Mouse (Mus musculus) inflammation-experienced regulatory T-cells (primary cell): Measurements from ENCODE around the gene Polr2g. TPM values are rescaled to one million over a fixed set of nuclear protein-coding genes. Genes with fewer than 3 reads are reported as not detected.

Experiments used
- polyA plus RNA-seq, 2 experiments: library from polyadenylated mRNA; unstranded; fragments of 100-300 nt; shearing (Covaris generic); gene quantifications; one replicate each; pipeline ENCODE4 v1.2.1; 2017

Gene Polr2g
- polyA plus RNA-seq, result 100 to 1,000 TPM; 140 to 144 TPM

DNA sequence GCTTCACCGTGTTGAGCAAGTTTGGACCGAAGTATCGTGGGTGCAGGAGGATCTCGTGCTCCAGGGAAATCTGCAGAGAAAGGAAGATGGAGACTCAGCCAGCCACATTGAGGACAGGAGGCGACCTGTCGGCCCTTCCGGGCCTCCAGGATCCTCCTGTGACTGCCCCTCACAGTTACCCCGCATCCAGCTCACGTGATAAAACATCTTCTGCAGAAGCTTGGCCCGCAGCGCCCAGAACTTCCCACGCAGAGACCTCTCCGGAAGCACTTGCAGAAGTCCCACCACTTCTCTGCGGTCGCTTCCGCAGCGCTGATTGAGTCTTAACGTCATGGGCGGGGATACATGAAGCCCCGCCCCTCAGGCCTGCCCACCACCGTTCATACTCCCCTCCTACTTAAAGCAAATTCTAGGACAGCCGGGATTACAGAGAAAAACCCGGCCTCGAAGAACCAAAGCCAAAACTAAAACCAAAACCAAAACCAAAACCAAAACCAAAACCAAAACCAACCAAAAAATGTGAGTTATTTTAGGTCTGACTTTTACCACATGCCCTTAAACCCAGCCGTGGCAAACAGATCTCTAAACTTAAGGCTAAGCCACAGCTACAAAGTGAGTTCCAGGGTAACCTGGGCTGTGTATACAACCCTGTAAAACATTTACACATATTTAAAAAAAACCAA is at the start of gene Polr2g:
Gene Polr2g (minus strand): TSS at position 314 of the 683 bp plus-strand sequence.

DNA sequence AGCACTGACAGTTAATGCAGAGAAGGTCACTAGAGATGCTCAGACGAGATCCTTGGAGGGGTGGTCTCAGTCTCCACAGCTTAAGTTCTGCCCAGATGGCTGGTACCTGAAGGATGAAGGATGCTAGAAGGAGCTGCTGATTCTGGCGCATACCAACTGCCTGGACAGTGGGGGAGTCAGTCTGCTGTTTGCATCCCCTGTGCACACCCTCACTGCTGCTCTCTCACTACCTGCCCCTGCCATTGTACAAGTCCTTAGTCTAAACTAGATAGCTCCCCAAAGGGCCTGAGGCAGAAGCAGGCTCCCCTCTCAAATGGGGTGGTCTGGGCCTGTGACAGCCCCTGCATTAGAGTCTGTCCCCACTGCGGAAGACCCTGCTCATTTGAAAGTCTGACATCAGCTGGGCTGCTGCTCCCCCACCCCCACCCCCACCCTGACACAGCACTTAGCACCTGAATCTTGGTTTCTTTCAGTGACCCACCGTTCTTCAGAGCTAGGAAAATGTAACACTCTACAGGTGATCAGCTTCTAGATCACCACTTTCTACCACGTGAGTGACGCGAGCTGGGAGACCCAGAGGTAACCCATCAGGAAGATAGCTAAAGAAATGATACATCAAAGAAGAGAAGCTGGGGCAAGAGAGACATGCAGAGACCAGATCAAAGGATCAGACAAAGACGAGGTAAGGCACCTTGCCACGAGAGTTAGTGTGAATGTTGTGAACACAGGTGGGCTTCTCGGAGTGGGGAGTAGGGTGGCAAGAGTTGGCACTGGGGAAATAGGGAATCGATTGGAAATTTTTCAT is 40.9 kb upstream of the Polr2g start, which contains the start of gene Gng3:
Gene Gng3 (minus strand): TSS at position 92 of the 805 bp plus-strand sequence.

DNA sequence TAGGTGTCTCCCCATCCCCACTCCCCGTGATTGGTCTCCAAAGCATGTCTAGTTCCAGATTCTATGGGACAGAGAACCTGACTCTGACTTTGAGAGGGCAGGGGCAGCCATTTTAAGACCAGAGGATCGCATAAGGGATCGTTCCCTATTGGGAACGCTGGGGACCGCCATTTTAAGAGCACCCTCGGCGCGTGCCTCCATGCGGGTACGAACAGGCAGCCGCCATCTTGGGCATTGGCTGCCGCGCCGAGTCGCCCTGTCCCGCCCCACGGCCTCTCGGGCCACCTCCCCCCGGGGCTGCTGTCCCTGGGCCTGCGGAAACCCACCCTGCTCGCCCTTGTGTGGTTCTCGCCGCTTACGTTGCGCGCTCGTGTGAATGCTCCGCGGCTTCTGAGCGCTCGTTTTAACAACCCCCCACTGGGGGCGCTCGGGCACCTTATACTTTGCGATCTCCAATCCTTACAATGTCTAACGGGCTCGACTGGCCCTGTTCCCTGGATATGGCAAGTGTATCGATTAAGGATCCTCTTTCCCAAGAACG is 38.9 kb upstream of the Polr2g start, which contains the start of gene Bscl2:
Gene Bscl2 (plus strand): TSS at position 217 of the 541 bp plus-strand sequence.

DNA sequence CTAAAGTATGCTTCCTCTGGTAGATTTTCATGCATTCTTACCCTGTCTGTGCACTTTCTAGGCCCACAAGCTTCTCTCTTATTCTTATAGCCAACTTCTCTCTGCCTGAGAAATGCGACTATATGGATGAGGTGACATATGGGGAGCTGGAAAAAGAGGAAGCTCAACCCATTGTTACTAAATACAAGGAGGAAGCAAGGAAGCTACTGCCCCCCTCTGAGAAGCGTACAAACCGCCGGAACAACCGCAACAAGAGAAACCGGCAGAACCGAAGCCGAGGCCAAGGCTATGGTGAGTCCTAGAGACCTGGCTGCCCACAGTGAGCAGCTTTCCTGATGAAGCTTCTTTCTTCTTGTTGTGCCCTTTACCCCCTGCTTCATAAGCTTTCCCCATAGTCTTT is 31.3 kb upstream of the Polr2g start, which contains the start of gene AC129217.1:
Gene AC129217.1 (plus strand): TSS at position 114 of the 400 bp plus-strand sequence.

DNA sequence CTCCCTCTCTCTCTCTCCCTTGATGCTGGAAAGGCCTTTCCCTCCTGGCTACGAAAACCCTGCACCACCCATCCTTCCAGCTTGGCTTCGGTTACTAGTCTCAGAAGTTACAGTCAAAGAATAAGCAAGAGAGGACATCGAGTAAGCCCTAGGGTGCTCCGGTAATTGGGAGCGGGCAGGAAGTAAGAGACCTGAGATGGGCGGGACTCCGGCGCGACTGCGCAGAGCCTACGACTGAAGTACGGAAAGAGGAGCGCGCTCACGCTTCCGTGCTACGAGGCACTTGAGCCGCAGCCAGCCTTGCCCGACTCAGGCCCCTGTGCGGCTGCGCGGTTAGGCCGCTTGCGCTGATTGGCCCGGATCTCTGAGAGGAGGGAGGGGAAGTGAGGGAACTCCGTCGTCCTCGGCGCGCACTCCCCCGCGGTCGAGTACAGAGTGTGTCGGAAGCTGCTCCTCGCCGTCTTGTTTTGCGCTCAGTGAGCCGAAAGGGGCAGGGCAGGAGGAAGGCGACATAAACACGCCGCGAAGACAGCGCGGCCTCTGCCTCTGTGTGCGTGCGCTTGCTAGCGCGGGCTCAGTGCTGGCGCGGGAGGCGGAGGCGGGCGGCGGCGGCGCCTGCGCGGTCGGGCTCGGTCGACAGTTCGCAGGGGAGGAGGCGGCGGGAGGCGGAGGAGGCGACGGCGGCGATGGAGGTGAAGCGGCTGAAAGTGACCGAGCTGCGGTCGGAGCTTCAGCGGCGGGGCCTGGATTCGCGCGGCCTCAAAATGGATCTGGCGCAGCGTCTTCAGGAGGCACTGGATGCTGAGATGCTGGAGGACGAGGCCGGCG is 21.4 kb upstream of the Polr2g start, which contains the start of gene Hnrnpul2:
Gene Hnrnpul2 (plus strand): TSS at position 415 of the 828 bp plus-strand sequence.

DNA sequence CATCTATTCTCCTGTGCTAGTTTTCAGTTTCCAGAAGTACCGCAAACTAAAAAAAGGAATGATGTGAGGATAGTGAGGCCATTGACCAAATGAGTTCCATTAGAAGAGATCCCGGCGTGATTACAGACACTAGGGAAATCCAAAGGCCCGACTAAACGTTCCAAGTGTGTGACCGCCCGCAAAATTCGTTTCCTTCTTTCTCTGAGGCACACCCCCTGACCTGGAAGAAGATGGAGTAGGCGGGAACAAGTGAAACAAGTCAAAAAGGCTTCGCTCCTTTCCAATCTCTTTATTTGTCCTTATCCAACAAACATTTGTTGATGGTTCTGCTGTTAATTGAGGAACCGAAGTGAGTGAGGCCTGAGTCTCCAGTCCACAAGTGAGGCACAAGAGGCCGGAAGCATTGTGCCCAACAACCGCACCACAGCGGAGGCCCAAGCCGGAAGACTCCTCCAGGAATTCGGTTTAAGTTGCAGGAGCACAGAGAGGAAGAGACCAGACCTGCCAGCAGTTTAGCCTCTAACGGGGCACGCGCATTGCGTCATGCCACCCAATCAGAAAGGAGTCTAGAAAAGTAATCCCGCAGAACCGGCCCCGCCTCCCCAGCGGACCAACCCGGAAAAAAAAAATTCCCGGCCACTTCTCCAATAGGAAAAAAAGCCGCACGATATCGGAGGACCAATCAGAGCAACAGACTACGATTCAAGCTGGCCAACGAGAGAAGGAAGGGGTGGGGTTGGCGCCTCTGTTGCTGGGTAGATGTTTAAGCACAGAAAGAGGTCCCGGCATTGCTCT is 20.6 kb upstream of the Polr2g start, which contains the start of gene Ttc9c:
Gene Ttc9c (minus strand): TSS at position 533 of the 795 bp plus-strand sequence.

DNA sequence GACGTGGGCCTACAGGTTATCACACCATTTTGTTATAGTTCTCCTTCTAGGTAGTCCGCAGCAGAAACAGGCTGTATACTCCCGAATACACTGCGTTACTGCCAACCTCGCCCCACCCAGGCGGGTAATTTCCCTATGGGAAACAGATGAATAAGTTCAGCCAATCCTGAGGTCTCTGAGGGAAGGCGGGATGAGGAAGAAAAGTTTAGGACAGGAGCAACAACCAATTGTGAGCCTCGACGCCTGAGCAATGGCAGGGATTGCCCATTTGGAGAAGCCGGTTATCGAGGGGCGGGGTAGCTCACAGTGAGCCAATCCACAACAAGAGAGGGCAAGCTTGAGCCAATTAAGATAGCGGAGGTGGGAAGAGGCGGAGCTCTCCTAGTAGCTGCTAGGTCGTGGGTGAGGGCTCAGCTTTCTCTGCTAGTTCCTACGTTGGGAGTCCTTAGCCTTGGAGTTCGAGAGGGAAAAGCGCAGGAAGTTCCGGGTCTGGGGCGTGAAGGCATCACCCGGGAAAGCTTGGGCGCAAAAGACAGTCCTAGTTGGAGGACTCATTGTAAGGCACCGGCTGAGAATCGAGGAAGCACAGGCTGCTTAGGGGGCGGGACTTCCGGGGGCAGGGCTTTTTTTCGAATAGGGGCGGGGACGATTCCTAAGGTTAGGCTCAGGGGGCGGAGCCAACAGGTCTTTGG is 3.9 kb upstream of the Polr2g start, which contains the start of gene Zbtb3:
Gene Zbtb3 (plus strand): TSS at position 426 of the 692 bp plus-strand sequence.

DNA sequence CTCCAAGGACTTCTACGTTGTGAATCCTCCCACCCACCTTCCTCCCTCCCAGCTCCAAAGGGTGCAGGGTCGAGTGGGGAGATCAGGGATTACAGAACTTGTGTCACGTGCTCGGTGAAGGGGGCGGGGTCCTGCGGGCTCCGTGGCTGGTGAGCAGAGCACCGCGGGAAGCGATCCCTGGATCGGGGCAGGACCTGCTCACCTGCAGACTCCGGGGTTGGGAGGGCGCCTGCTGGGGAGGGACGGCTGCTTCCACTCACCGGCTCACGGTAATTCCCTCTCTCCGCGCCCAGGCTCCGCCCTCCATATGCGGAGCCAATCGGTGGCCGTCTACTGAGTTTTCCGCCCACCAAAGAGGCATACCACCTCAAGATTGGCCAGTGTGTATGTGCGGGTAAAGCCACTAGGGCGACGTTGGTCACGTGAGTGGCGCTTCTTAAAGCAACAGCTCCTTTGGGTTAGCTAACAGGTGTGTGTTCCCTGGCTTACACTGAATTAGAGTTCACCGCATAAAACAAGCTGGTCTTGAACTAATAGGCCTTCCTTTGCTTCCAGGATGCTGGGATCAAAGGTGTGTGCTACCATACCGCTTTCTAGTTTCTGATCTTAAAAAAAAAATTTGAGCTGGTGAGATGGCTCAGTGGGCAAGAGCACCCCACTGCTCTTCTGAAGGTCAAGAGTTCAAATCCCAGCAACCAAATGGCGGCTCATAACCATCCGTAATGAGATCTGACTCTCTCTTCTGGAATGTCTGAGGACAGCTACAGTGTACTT is 12.2 kb downstream of the Polr2g start, which contains the start of gene Taf6l:
Gene Taf6l (minus strand): TSS at position 410 of the 774 bp plus-strand sequence.

DNA sequence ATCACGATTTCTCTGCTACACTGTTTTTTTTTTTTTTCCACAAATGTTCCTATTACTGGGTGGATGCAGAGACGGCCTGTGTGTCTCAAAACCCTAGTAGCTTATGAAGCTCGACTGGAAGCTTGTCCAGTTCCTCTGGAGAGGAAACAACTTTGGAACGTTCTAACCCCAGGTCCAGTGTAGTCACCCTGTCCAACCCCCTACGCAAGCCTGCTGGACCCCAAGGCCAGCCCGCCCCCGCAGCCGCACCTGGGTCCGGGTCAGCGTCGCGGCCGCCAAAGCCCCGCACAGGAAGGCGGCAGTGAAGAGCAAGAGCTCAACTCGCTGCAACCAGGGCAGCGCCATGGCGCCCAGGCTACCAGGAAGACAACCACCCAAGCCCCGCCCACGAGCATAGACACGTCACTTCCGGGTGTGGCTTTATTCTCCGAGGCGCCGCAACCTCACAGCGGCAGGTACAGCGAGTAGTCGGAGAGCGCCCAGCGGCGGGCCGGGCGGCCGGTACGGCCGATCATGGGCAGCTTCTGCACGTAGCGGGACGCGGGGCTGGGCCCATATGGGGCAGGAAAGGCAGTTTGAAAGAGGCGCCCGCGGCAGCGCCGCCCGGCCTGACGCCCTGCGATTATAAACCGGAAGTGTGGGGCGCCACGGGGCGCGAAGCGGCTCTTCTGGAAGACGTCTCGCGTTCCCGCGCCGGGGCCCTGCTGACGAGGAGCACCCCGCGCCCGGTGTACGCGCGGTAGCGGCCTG is 24.1 kb downstream of the Polr2g start, which contains the start of gene Tmem179b:
Gene Tmem179b (minus strand): TSS at position 382 of the 750 bp plus-strand sequence.

DNA sequence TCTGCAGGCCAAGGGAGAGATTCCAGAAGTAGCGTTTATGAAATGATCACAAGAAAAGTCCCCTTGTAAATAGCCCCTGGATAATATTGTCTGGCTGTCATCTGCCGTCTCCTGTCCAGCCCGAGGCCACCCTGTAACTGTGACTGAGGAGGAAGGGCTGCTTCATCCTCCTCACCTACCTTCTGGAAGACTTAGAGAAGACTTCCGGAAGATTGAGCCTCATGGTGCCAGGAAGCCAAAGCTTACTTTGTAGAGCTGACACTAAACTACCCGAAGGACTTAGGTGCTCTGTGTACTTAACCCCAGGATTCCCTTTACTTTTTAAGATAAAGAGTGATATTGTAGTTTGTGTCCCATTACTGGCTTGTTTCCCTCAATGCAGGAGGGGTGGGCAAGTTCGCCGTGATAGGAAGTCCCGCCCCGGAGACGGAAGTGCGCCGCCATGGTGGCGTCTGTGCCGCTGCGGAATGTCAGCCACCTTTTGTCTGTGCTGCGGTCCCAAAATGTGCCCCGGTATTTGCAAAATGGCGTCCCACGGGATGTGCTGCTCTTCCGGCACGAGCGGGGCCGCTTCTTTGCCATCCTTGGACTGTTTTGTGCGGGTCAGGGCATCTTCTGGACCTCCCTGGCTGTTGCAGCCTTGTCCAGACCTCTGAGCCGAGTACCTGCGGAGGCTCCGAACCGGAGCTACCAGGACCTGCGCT is 27.7 kb downstream of the Polr2g start, which contains the start of gene Tmem223:
Gene Tmem223 (plus strand): TSS at position 430 of the 704 bp plus-strand sequence.

DNA sequence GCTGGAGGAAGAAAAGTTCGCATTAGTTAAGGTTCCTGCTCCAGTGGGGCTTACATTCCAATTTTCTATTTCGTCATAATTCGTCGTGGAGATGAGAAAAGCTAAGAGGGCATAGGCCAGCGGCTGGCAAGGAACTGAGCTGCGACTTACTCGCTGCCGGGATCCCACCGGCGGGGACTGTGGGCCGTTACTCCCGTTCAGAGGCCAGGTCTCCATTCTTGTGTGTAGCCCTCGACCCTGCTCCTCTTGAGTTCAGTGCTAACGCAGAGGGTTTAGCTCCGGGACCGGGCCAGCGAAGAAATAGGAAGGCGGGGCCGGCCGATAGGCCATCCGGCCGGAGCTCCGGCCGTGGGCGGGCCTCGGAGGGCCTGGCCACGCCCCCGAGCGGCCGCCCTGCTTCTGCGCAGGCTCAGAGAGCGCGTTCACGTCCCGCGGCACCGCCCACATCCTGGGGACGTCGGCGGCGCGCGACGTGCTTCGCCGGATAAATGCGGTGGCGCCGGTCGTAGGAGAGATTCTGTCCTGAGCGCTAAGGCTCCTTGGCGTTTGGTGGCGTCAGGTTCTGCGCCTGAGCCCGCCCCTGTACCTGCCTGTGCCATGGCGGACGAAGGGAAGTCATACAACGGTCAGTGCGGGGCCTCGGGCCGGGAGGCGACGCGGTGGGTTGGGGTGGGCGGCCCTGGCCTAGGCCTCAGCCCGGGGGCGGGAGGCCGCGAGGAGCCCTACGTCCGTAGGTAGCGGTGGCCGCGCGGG is 41.6 kb downstream of the Polr2g start, which contains the start of gene Nxf1:
Gene Nxf1 (plus strand): TSS at position 439 of the 753 bp plus-strand sequence.

Other genes starting within 250 kb of the Polr2g start
- 1 to 10 TPM in 1 of 2 experiments, under 1 TPM in 1; 0.12 to 1.8 TPM for gene Slc22a8, start 207.3 kb downstream of the Polr2g start, polyA plus RNA-seq
- under 1 TPM; 0.06 to 0.58 TPM for gene Slc22a6, start 180.5 kb downstream of the Polr2g start, polyA plus RNA-seq
- gene Chrm1, start 134.8 kb downstream of the Polr2g start, polyA plus RNA-seq, result under 1 TPM; 0.07 to 0.15 TPM
- 100 to 1,000 TPM; 155 to 158 TPM for gene Slc3a2, start 75.2 kb downstream of the Polr2g start, polyA plus RNA-seq
- gene Wdr74, start 62.8 kb downstream of the Polr2g start, polyA plus RNA-seq, result 10 to 100 TPM; 67.5 to 85.9 TPM
- gene 1700092M07Rik, start 57.9 kb downstream of the Polr2g start, polyA plus RNA-seq, result under 1 TPM in 1 of 2 experiments, not detected in 1; 0.60 TPM
- gene Stx5a, start 57.2 kb downstream of the Polr2g start, polyA plus RNA-seq, result 100 to 1,000 TPM; 143 to 155 TPM
- 100 to 1,000 TPM; 255 to 317 TPM for gene Nxf1, start 41.5 kb downstream of the Polr2g start, polyA plus RNA-seq
- 10 to 100 TPM; 88.2 to 88.6 TPM for gene Tmem223, start 27.6 kb downstream of the Polr2g start, polyA plus RNA-seq
- 100 to 1,000 TPM; 159 to 171 TPM for gene Tmem179b, start 24.1 kb downstream of the Polr2g start, polyA plus RNA-seq
- 10 to 100 TPM; 13.3 to 16.6 TPM for gene Taf6l, start 12.2 kb downstream of the Polr2g start, polyA plus RNA-seq
- 1 to 10 TPM; 2.7 to 4.7 TPM for gene Zbtb3, start 4.0 kb upstream of the Polr2g start, polyA plus RNA-seq
- 10 to 100 TPM; 41.8 to 55.6 TPM for gene Ttc9c, start 20.8 kb upstream of the Polr2g start, polyA plus RNA-seq
- gene Hnrnpul2, start 21.4 kb upstream of the Polr2g start, polyA plus RNA-seq, result 10 to 100 TPM in 1 of 2 experiments, 1 to 10 TPM in 1; 8.6 to 15.5 TPM
- gene AC129217.1, start 31.2 kb upstream of the Polr2g start, polyA plus RNA-seq, result not detected
- 10 to 100 TPM; 87.2 to 89.9 TPM for gene Bscl2, start 38.9 kb upstream of the Polr2g start, polyA plus RNA-seq
- gene Gng3, start 40.6 kb upstream of the Polr2g start, polyA plus RNA-seq, result under 1 TPM; 0.29 to 0.80 TPM
- gene Lrrn4cl, start 52.2 kb upstream of the Polr2g start, polyA plus RNA-seq, result 1 to 10 TPM in 1 of 2 experiments, not detected in 1; 1.2 TPM
- gene Ubxn1, start 72.9 kb upstream of the Polr2g start, polyA plus RNA-seq, result 100 to 1,000 TPM; 145 to 156 TPM
- 10 to 100 TPM; 71.1 to 77.2 TPM for gene Uqcc3, start 82.3 kb upstream of the Polr2g start, polyA plus RNA-seq
- gene Lbhd1, start 85.2 kb upstream of the Polr2g start, polyA plus RNA-seq, result 100 to 1,000 TPM in 1 of 2 experiments, 10 to 100 TPM in 1; 99.3 to 105 TPM
- gene Gm49403, start 85.4 kb upstream of the Polr2g start, polyA plus RNA-seq, result not detected
- gene 1810009A15Rik, start 90.3 kb upstream of the Polr2g start, polyA plus RNA-seq, result 10 to 100 TPM; 39.7 to 55.4 TPM
- not detected for gene Gm49416, start 90.3 kb upstream of the Polr2g start, polyA plus RNA-seq
- 10 to 100 TPM; 35.8 to 44.9 TPM for gene Ints5, start 94.4 kb upstream of the Polr2g start, polyA plus RNA-seq
- 100 to 1,000 TPM; 108 to 118 TPM for gene Ganab, start 99.5 kb upstream of the Polr2g start, polyA plus RNA-seq
- 10 to 100 TPM; 52.1 to 63.5 TPM for gene B3gat3, start 121.8 kb upstream of the Polr2g start, polyA plus RNA-seq
- gene Rom1, start 130.8 kb upstream of the Polr2g start, polyA plus RNA-seq, result 10 to 100 TPM; 10.2 to 16.3 TPM
- gene Eml3, start 131.0 kb upstream of the Polr2g start, polyA plus RNA-seq, result 100 to 1,000 TPM in 1 of 2 experiments, 10 to 100 TPM in 1; 77.4 to 100 TPM
- gene Mta2, start 143.3 kb upstream of the Polr2g start, polyA plus RNA-seq, result 100 to 1,000 TPM; 231 to 276 TPM
- gene Tut1, start 155.3 kb upstream of the Polr2g start, polyA plus RNA-seq, result 10 to 100 TPM; 37.6 to 40.5 TPM
- 100 to 1,000 TPM; 264 to 300 TPM for gene Eef1g, start 168.5 kb upstream of the Polr2g start, polyA plus RNA-seq
- gene Ahnak, start 190.7 kb upstream of the Polr2g start, polyA plus RNA-seq, result 10 to 100 TPM; 58.4 to 93.3 TPM